Mouse (Mus musculus) heart, embryonic 11.5 days (tissue): ENCODE measurements around the gene Plxna4. TPM values are rescaled to one million over a fixed set of nuclear protein-coding genes. Genes with fewer than 3 reads are reported as not detected.
A peak's percentile ranks its signal among the peaks of the same experiment; 100 is the strongest.

ENCODE experiments used
- ATAC-seq: fragments of 200-750 bp; cut with Nextera tagmentation; replicated peaks from 2 replicates; pipeline ENCODE4 v1.8.0; 2017; ENCODE audit warnings: moderate library complexity; ENCODE audit not compliant: insufficient number of reproducible peaks, low FRiP score, low TSS enrichment
- H3K27ac ChIP-seq: fragments of 300-500 bp; sonication (generic); 2 replicates; pipeline ENCODE4 v1.5.1; 2014; ENCODE audit warnings: mild to moderate bottlenecking, low read depth, low read length
- H3K27me3 ChIP-seq: fragments of 300-500 bp; sonication (generic); 2 replicates; pipeline ENCODE4 v1.6.1; 2014; ENCODE audit warnings: mild to moderate bottlenecking, low read length, mixed read lengths; ENCODE audit not compliant: control insufficient read depth, insufficient read depth
- H3K36me3 ChIP-seq: fragments of 300-500 bp; sonication (generic); 2 replicates; pipeline ENCODE4 v1.6.1; 2014; ENCODE audit warnings: mild to moderate bottlenecking, low read length, moderate library complexity, mixed read lengths; ENCODE audit not compliant: control insufficient read depth, insufficient read depth
- H3K4me1 ChIP-seq: fragments of 300-500 bp; sonication (generic); 2 replicates; pipeline ENCODE4 v1.6.1; 2014; ENCODE audit warnings: low read length; ENCODE audit not compliant: control insufficient read depth, insufficient read depth
- H3K4me2 ChIP-seq: fragments of 300-500 bp; sonication (generic); 2 replicates; pipeline ENCODE4 v1.6.1; 2014; ENCODE audit warnings: mild to moderate bottlenecking, moderate library complexity
- H3K4me3 ChIP-seq: fragments of 300-500 bp; sonication (generic); 2 replicates; pipeline ENCODE4 v1.5.1; 2014; ENCODE audit warnings: low read depth, low read length
- H3K9ac ChIP-seq: fragments of 300-500 bp; sonication (generic); 2 replicates; pipeline ENCODE4 v1.6.1; 2014; ENCODE audit warnings: mild to moderate bottlenecking, low read depth, low read length, moderate library complexity
- H3K9me3 ChIP-seq: fragments of 300-500 bp; sonication (generic); replicated peaks from 2 replicates; pipeline ENCODE4 v1.6.1; 2016; ENCODE audit warnings: low read length; ENCODE audit not compliant: control insufficient read depth
- WGBS: fragments of 180-500 bp; shearing (Covaris S2); extraction: QIAGEN DNeasy Blood & Tissue Kit; methylation state at CpG from one replicate; pipeline ENCODE4 v1.1.7; 2014; ENCODE audit not compliant: insufficient replicate concordance; 5-methylcytosine and 5-hydroxymethylcytosine counted together
- polyA plus RNA-seq: library from polyadenylated mRNA; unstranded; fragments of >200 nt; fragmentation: Nextera tagmentation; extraction: Ambion mirVana; gene quantifications from 2 replicates; pipeline ENCODE4 v1.2.1, GENCODE M21; 2014

Gene Plxna4
- polyA plus RNA-seq, 1 experiment from 2014 or later = 9.1 TPM

- H3K4me1 ChIP-seq = peaks cover 22% of the 10 kb centered on the region
- no peak overlapping the region for H3K27ac ChIP-seq
- no peak overlapping the region for H3K4me2 ChIP-seq
- no peak overlapping the region for H3K9ac ChIP-seq
- H3K4me3 ChIP-seq = no peak overlapping the region
- H3K27me3 ChIP-seq = no peaks in the 10 kb centered on the region
- no peaks in the 10 kb centered on the region for H3K36me3 ChIP-seq
- WGBS = 72% methylated on average over 5 of the region's 5 CpGs
- no peaks in the 10 kb centered on the region for H3K9me3 ChIP-seq
- ATAC-seq = no peak
These were observed 230.5 kb downstream of the Plxna4 start for GRCm38 (mm10) chr6:32357497-32357896.

GRCm38 (mm10) chr6:32355559-32355958 is 232.4 kb downstream of the Plxna4 start:
- Histone ChIP-seq H3K36me3 (no peaks in the 10 kb centered on the region), H3K27me3 (no peaks in the 10 kb centered on the region), H3K9me3 (no peaks in the 10 kb centered on the region), H3K9ac (no peak overlapping the region), H3K4me2 (no peak overlapping the region), H3K4me1 (peaks cover 22% of the 10 kb centered on the region), H3K27ac (no peak overlapping the region), H3K4me3 (no peak overlapping the region)
- ATAC-seq = no peak
- 81% methylated on average over 4 of the region's 4 CpGs for WGBS

- H3K27me3 ChIP-seq = no peaks in the 10 kb centered on the region
- H3K4me3 ChIP-seq = no peak overlapping the region
- no peak overlapping the region for H3K27ac ChIP-seq
- peaks cover 21% of the 10 kb centered on the region for H3K4me1 ChIP-seq
- WGBS = 57% methylated on average over 2 of the region's 2 CpGs
- H3K9me3 ChIP-seq = no peaks in the 10 kb centered on the region
- no peak for ATAC-seq
- H3K4me2 ChIP-seq = no peak overlapping the region
- H3K9ac ChIP-seq = peak overlapping the region; percentile 16; the same call in 1 of the 2 replicates
- H3K36me3 ChIP-seq = no peaks in the 10 kb centered on the region
These were observed 239.0 kb downstream of the Plxna4 start for GRCm38 (mm10) chr6:32348996-32349395.

GRCm38 (mm10) chr6:32348126-32348525 is 239.9 kb downstream of the Plxna4 start:
- Histone ChIP-seq H3K27me3 (no peaks in the 10 kb centered on the region), H3K9me3 (no peaks in the 10 kb centered on the region), H3K4me2 (no peak overlapping the region), H3K4me3 (no peak overlapping the region), H3K9ac (no peak overlapping the region), H3K27ac (no peak overlapping the region), H3K4me1 (peaks cover 21% of the 10 kb centered on the region), H3K36me3 (no peaks in the 10 kb centered on the region)
- no peak for ATAC-seq
- 79% methylated on average over 6 of the region's 6 CpGs for WGBS

GRCm38 (mm10) chr6:32346015-32346414 is 242.0 kb downstream of the Plxna4 start:
- no peak overlapping the region for H3K27ac ChIP-seq
- no peaks in the 10 kb centered on the region for H3K27me3 ChIP-seq
- peaks cover 42% of the 10 kb centered on the region for H3K4me1 ChIP-seq
- no peaks in the 10 kb centered on the region for H3K9me3 ChIP-seq
- no peaks in the 10 kb centered on the region for H3K36me3 ChIP-seq
- no peak overlapping the region for H3K4me3 ChIP-seq
- H3K4me2 ChIP-seq = no peak overlapping the region
- no peak for ATAC-seq
- 82% methylated on average over 2 of the region's 2 CpGs for WGBS
- no peak overlapping the region for H3K9ac ChIP-seq

- H3K27me3 ChIP-seq = no peaks in the 10 kb centered on the region
- 0 out of 2 replicates have a peak overlapping the region, but pooled peaks have one; percentile 47 for H3K27ac ChIP-seq
These were observed 245.3 kb downstream of the Plxna4 start for GRCm38 (mm10) chr6:32342727-32343126.

GRCm38 (mm10) chr6:32342272-32342671 is 245.7 kb downstream of the Plxna4 start:
- no peak; the same call in 1 of the 2 replicates for ATAC-seq
- 53% methylated on average over 6 of the region's 6 CpGs for WGBS
- H3K9me3 ChIP-seq = no peaks in the 10 kb centered on the region
- no peak overlapping the region for H3K4me3 ChIP-seq
- no peaks in the 10 kb centered on the region for H3K36me3 ChIP-seq
- no peak overlapping the region for H3K9ac ChIP-seq
- peak overlapping the region; percentile 0; the same call in 1 of the 2 replicates for H3K27ac ChIP-seq
- H3K4me1 ChIP-seq = peaks cover 49% of the 10 kb centered on the region
- no peak overlapping the region for H3K4me2 ChIP-seq
- H3K27me3 ChIP-seq = no peaks in the 10 kb centered on the region

More at GRCm38 (mm10) chr6:32342727-32343126, 245.3 kb downstream of the Plxna4 start:
- no peak overlapping the region for H3K9ac ChIP-seq
- ATAC-seq = no peak
- no peaks in the 10 kb centered on the region for H3K9me3 ChIP-seq
- 74% methylated on average over 8 of the region's 8 CpGs for WGBS
- no peak overlapping the region for H3K4me3 ChIP-seq
- H3K36me3 ChIP-seq = no peaks in the 10 kb centered on the region
- peaks cover 47% of the 10 kb centered on the region for H3K4me1 ChIP-seq
- H3K4me2 ChIP-seq = no peak overlapping the region

GRCm38 (mm10) chr6:32338416-32338943 is 249.5 kb downstream of the Plxna4 start:
- peak overlapping the region; percentile 67 for H3K27ac ChIP-seq

GRCm38 (mm10) chr6:32331281-32331680 is 256.7 kb downstream of the Plxna4 start:
- no peak overlapping the region for H3K9ac ChIP-seq
- H3K27ac ChIP-seq = no peak overlapping the region
- peaks cover 32% of the 10 kb centered on the region for H3K4me1 ChIP-seq
- H3K4me2 ChIP-seq = no peak overlapping the region
- H3K4me3 ChIP-seq = no peak overlapping the region
- no peaks in the 10 kb centered on the region for H3K36me3 ChIP-seq
- no peaks in the 10 kb centered on the region for H3K9me3 ChIP-seq
- no peak for ATAC-seq
- no peaks in the 10 kb centered on the region for H3K27me3 ChIP-seq

More at GRCm38 (mm10) chr6:32338416-32338943, 249.5 kb downstream of the Plxna4 start:
- 23% methylated on average over 8 of the region's 8 CpGs for WGBS
- Histone ChIP-seq H3K27me3 (no peaks in the 10 kb centered on the region), H3K9me3 (no peaks in the 10 kb centered on the region), H3K4me3 (no peak overlapping the region), H3K4me1 (peaks cover 43% of the 10 kb centered on the region), H3K9ac (no peak overlapping the region), H3K36me3 (no peaks in the 10 kb centered on the region), H3K4me2 (peak overlapping the region; percentile 12; the same call in 1 of the 2 replicates)
- no peak for ATAC-seq
